Mouse (Mus musculus): ENCODE data around the gene Pip4k2c.
A peak's percentile ranks its signal among the peaks of the same experiment; 100 is the strongest.

The Pip4k2c gene

GRCm38 (mm10) chr10:127188465-127189115, 22.8 kb downstream of the Pip4k2c start:
- no peak for DNase-seq (ENCODE audit: low spot score)

DNA sequence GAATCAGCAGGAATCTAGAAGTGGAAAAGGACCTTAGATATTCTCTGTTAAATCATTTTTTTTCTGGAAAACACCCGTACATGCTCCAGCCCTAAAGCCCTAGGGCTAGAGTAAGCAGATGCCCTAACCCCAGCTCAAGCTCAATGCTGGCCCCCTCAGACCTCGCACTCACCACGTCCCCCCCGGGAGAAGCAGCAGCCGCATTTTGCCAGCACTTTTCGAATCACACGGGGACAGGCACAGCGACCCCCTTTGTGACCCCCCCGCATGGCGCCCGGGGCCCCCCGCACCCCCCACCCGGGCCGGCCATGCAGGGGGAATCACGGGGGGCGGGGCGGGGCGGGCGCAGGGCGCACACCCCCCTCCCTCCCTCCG, 23.3 kb downstream of the Pip4k2c start:
- no peak for DNase-seq (ENCODE audit: low spot score)

- no peak for DNase-seq (ENCODE audit: low spot score)
Measured at GRCm38 (mm10) chr10:127187371-127188078, 23.9 kb downstream of the Pip4k2c start.

GRCm38 (mm10) chr10:127186451-127186850, 24.9 kb downstream of the Pip4k2c start:
- DNase-seq (ENCODE audit: low spot score): no peak

DNA sequence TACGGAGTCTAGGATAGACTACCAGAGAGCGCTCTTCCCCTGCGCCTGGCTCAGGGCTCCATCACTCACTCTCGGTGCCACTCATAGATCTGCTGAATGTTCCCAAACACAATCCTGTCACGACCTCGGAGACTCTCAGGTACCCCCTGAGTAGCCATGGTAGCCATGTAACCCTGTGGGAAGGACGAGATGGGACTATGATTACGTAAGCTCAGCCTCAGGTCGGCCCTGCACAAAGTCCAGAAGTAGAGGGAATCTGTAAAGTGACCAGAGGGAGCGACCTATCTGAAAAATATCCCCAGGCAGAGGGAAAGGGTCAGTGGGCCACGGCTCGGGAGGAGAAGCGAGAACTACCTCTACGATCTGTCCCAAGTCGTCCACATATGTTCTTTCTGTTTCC, 25.9 kb downstream of the Pip4k2c start:
- DNase-seq (ENCODE audit: low spot score): no peak

DNA sequence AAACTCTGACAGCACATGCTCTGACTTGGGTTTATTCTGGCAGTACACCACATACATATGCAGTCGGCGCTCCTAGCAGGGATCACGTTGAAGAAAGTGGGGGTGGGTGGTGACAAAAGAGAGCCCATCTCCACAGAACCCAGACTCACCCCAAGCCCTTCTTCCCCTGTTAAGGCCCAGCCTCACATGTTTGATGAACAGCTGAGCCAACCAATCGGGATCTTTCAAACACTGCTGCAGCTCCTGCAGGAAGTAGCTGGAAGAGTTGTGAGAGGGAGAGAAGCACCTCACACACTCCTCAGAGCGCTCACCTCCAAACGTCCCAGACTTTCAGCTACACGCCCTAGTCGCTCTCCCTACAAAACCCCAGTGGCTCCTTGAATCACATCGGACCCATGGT, 26.3 kb downstream of the Pip4k2c start:
- no peak for DNase-seq (ENCODE audit: low spot score)

DNA sequence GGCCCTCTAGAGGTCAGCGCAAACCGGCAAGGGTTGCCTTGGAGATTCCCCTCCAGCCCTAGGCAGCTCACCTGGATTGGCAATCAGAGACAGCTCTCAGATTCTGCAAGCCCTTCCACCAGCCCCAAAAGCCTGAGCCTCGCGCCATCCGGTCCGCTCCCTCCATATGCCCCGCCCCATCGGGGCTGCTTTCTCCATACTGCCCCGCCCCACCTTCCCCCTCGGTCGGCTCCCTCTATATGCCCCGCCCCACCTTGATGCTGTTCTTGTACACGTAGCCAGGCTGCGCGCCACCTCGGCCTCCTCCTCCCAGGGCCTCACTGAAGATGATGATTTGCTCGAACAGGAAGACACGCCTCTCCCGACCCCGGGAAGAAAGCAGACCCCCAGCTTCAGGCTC, 27.6 kb downstream of the Pip4k2c start:
- DNase-seq (ENCODE audit: low spot score): no peak

DNA sequence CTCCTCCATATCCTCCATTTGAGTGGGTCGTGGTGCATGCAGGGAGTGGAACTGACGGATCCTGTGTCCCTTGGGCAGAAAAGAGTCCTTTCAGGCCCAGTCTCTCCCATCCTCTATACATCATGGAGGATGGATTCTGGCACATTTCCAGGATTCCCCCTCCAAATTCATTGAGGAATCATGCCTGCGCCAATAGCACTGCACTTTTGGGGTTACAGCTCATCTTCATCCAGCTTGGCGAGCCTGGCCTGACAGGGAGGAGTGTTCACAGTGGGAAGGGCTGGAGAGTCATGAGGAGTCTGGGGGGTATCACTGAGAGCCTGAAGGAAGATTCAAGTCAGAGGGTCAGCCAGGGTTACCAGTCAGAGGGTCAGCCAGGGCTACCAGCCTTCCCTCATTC, 28.8 kb downstream of the Pip4k2c start:
- DNase-seq (ENCODE audit: low spot score): no peak

- DNase-seq (ENCODE audit: low spot score): no peak
Measured at GRCm38 (mm10) chr10:127181566-127181965, 29.8 kb downstream of the Pip4k2c start.

DNA sequence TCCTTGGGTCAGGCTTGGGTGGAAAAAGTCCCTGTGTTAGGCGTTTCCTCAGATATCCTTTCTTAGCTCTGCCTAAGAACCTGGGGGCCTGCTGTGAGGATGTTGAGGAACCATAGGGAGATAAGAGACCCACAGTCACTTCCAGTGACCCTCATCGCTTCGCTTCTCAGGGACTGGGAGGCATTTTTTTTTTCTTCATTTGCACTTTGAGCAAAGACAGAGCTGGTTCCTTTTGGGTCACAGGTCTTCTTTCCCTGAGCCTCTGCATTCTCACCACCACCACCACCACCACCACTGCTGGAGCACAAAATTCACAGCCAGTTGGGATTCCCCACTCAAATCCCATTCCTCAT, 30.7 kb downstream of the Pip4k2c start:
- DNase-seq (ENCODE audit: low spot score): no peak

DNA sequence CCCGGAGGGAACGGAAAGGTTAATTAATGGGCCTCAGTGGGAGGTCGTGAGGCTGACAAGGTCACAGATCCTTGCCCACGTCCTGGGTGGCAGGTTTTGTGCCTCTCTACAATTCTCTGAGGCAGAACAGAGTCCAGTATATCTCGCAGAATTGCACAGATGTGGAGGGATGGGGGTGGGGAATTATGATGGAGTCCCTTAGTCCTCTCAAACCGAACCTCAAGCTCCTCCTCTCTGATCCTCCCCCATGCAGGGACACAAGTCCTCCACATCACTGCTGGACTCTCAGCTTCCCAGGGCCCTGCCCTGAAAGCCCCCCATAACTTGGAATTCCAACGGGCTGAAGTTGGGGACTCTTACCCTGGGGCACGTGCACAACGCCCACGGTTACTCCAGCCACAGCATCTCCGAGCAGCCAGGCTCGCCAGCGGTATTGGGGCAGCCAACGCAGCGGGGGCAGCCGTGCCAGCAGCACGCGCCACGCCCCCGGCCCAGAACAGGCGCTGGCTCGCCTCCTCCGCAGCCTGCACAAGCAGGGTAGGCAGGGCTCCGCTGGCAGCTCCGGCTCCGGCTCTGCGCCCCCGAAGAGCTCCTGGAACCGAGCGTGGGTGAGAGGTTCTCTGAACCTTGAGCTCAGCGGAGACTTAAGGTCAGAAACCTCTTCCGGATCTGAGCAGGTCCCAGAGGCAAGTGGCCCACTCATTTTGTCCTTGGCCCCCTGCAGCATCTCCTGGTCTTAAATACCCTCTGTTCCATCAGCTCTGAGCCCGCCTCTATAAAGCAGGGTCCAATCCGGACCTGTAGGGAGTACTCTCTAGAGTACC, 31.3 kb downstream of the Pip4k2c start, which contains the start of gene Slc26a10:
Gene Slc26a10 (minus strand): TSS at position 775 of the 824 bp plus-strand sequence.
- DNase-seq (ENCODE audit: low spot score): no peak

DNA sequence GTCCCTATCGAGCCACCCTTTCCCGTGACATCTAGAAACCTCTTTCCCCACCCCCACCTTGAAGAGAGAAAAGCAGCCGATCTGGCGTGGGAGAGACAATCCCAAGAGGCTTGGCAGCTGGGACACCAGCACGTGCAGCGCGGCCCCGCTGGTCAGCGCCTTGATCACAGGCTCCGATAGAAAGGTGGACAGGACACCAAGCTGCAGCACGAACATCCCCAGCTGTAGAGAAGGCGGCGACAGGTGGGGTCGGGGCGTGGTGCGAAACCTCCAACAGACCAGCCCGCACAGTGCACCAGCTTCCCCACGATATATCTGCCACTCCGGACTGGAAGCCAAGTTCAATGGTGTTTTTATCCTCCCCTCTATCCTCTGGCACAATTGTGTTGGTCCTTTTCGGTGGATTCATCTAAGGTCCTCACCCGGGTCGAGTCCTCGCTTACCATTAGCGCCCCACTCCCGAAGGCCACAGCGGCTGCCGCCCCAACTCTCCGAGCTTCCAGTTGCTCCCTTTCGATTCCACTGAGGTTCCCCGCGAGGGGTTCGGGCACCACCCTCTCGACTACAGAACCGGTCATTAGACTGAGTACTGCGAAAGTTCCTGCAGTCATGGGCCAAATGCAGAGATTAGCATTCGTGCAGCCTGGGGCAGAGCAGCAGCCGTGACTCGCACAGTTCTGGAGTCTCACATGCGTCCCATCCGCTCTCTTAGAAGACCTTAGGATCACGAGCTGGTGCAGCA, 32.9 kb downstream of the Pip4k2c start:
- no peak for DNase-seq (ENCODE audit: low spot score)

DNA sequence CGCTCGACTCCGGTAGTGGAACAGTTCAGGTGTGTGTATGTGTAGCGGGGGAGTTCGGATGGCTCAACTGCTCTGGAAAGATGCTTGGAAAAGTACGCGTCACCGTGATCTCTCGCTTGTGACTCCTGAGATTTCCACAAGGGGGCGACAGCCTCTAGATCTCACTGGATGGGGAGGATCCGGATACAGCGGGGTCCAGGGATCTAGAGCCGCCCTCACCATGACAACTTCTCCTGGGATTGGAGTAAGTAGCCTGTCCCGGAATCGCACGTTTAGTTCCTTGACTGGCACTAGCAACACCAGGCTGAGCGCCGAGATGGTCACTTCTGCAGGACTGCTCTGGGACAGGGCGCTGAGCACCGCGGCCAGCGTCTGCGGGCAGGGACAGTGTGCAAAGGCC, 33.7 kb downstream of the Pip4k2c start:
- peak; percentile 75 for DNase-seq (ENCODE audit: low spot score)

DNA sequence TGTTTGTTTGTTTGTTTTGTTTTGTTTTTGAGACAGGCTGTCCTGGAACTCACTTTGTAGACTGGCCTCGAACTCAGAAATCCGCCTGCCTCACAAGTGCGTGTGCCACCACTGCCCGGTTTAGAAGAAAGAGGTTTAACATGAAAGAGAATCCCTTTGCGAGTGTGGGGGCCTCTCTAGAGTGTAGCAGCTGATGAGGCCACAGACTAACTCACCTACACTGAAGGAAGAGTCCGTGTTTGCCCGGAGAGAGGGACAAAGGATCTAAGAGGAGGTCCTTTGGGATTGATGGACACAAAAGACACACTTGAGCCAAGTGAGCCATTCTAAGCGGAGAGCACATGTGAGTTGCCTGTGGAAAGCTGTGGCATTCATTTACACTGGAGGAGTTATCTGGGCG, 34.1 kb downstream of the Pip4k2c start:
- DNase-seq (ENCODE audit: low spot score): no peak

DNA sequence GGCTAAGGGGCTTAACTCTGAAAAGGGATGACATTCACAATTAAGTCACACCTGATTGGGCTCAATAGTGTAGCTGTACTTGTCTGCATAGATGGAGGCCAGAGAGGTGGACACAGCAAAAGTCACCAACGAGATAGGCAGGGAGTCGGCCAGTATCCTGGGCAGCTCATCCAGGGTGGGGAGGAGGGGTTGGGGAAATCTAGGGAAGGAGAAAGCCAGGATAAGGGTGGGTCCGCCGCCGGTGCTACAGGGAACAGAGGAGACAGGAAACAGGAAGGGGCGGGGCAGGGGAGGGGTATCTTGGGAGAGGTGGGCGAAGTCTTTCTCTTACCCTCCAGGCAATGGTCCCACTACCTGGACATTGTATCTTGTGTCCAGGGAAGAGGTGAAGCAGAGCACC, 34.6 kb downstream of the Pip4k2c start:
- no peak for DNase-seq (ENCODE audit: low spot score)

DNA sequence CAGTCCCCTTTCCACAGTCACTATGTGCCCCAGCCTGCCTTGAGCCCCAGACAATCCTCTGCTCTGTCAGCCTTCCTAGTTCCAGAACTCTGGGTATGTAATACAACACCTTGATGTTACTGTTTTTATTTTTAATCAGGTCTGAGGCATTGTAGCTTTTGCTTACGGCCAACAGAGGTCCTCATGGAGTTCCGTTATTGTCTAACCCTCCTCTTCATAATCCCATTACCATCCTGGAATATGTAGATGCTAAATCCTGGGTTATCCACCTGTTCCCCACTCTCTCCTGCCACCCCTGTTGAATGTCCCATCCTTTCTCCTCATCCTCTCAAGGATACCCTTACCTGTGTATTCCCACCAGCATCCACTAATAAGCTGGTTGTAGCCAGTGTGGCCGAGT, 35.2 kb downstream of the Pip4k2c start:
- no peak for DNase-seq (ENCODE audit: low spot score)

DNA sequence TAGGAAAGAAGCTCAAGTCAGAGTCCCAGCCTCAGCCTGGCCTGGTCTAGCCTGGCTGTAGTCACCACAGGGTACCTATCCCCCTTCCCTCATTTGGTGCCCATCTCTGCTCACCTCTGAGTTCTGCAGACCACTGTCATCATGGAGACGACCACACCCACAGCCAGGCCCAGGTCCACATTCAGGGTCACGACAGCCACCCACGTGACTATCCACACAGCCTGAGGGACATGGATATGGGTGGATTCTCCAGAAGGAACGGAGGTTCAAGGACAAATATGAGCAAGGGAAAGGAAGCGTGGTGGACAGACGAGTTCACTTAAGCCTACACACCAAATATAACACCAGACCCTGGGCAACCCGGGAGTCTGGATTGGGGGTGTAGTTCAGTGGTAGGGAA, 37.2 kb downstream of the Pip4k2c start:
- no peak for DNase-seq (ENCODE audit: low spot score)

- no peak for DNase-seq (ENCODE audit: low spot score)
Measured at GRCm38 (mm10) chr10:127173148-127174065, 38.0 kb downstream of the Pip4k2c start.

GRCm38 (mm10) chr10:127171631-127172200, 39.7 kb downstream of the Pip4k2c start:
- no peak for DNase-seq (ENCODE audit: low spot score)

GRCm38 (mm10) chr10:127170837-127171272, 40.5 kb downstream of the Pip4k2c start:
- peak; percentile 75 for DNase-seq (ENCODE audit: low spot score)

DNA sequence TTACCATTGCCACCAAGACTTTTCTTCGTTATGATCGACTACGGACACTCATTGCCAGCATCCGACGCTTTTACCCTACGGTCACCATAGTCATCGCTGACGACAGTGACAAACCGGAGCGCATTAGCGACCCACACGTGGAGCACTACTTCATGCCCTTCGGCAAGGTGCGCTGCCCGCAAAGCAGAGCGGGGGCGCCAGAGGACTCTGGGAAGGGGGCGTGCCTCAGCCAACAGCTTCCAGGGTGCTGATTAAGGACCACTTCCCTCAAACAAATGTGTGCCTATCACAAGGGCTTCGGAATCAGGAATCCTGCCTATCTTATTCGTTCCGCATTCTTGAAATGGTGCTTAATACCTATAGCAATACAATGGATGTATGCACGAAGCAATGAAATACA, 41.4 kb downstream of the Pip4k2c start:
- DNase-seq (ENCODE audit: low spot score): peak; percentile 29
